Mouse (Mus musculus): ENCODE measurements at regions not wholly inside any gene's neighbourhood (a gene's known extent, or its start where the extent isn't known, plus 50 kb on each side); places are given as distances from the start of the nearest gene placed in this dataset.

DNA sequence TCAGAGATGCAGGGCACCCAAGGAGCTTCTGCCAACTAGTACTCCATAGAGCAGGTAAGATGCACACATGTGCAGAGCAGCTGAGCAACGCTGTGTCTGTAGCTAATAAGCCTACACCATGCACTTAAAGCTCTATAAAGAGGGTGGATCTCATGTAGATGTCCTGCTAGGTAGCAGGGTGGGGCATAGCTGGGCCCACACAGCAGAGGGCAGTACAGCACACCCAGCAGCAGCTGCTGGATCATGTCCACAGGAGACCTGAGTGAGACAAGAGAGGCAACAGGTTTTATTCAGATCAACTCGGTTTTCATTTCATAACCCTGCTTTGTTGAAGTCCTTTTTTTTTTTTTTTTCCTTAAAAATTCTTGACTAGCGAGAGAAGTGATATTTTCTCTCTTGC, 151.5 kb upstream of the Gm10181 start:
- in situ Hi-C loops (cut with MboI; ENCODE audit: unreplicated experiment in 2 of 2), result no loop called here

DNA sequence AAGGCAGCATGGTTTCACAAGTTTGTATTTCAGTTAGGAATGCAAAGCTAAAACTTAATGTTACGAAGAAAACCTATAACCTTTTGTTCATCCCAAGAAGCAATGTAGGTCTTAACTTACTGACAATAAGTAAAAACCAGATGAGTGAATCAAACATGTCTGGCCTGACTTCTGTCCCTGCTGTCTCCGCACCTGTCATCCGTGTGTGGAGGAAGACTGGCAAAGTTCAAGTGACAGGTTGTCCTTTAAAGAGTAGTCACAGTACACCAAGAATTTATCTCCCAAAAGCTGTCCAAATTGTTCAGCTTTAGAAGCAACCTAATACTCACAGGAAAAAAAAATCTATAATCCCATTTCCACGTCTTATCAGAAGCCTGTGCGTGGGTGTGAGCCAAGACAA, 146.3 kb upstream of the Gm10181 start:
- in situ Hi-C loops (cut with MboI; ENCODE audit: unreplicated experiment in 2 of 2), result no loop called here

DNA sequence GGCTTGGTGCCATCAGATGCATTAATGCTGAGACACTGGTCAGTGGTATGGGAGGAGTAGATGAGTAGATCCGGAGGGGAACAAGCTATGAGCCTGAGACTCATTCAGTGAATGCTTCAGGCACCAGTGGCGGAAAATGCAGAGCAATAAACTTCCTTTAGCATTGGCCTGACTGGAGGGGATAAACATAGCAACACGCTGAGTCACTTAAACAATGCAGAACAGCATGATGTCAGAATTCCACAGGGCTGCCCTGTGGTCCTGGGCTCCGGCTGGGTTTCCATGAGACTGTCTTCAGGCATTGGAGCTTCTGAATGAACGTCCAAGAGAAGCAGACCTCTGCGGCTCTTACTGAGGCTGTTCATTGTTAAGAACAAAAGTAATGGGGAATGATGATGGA, 145.4 kb upstream of the Gm10181 start:
- in situ Hi-C loops (cut with MboI; ENCODE audit: unreplicated experiment in 2 of 2), result no loop called here

DNA sequence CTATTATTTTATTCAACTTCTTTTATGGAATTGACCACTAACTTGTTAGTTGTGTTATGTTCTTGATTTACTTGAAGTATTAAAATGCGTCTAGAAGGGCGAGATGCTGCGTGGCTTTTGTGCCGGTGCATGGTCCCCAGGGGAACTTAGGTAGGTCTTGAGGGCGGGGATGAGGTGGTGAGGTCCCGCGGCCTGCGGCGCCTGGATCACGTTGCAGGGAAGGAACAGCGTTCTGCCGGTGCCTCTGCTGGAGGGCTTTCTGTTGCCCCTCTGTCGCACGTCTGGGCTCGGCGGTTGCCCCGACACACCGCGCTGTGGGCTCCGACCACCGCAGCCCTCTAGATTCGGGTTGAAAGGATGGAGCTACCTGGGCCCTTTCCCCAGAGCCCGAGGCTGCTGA, 136.7 kb upstream of the Gm10181 start:
- in situ Hi-C loops (cut with MboI; ENCODE audit: unreplicated experiment in 2 of 2), result no loop called here

DNA sequence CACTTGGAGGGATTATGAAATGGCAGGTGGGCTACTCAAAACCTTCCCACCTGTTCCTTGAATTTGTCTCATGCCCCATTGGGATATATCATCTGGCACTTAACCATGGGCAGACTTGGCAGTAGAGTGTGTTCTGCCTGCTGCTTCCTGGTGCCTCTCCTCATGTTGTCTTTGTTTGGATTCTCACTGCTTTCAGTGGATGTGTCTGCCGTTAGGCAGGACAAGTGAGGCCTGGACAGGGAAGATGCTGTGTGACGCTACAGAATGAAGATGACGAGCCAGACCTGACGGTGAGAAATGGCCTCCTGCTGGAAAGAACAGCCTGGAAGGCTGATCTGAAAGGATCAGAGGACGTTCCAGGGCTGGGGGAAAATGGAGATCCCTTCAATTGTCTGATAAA, 133.6 kb upstream of the Gm10181 start:
- in situ Hi-C loops (cut with MboI; ENCODE audit: unreplicated experiment in 2 of 2), result no loop called here

DNA sequence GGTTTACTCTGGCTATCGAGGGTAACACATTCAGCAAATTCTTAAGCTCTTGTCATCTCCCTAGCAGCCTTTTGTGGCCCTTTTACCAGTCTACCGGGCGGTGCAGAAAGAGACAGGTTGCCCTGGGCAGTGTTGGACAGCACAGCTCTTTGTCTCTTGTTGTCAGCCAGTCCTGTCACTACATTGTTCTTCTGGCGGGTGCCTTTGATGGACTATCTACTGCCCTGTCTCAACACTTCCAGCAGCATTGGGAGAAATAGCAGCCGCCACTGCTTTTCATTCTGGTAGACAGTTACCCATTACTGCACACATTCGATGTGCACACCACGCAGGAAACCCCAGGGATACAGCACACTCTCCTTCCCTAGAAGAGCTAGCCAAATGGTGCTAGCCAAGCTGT, 132.7 kb upstream of the Gm10181 start:
- in situ Hi-C loops (cut with MboI; ENCODE audit: unreplicated experiment in 2 of 2), result no loop called here

DNA sequence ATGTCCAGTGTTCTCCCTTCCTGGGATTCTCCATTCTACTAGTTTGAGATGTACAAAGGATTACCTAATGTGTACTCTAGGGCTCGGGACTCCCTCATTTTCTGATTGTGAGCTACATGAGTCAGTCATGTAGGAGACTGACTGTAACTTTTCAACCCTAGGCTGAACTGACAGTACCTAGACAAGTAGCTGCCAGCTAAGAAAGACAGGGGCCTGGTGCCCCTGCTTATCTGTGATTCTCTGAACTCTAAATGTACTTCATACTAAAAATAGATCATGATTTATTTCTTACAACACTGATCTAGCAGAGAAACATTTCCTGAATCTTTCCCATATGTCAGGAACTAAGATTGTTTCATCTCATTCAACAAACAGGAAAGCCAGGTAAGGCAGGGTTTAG, 125.9 kb upstream of the Gm10181 start:
- in situ Hi-C loops (cut with MboI; ENCODE audit: unreplicated experiment in 2 of 2), result no loop called here

DNA sequence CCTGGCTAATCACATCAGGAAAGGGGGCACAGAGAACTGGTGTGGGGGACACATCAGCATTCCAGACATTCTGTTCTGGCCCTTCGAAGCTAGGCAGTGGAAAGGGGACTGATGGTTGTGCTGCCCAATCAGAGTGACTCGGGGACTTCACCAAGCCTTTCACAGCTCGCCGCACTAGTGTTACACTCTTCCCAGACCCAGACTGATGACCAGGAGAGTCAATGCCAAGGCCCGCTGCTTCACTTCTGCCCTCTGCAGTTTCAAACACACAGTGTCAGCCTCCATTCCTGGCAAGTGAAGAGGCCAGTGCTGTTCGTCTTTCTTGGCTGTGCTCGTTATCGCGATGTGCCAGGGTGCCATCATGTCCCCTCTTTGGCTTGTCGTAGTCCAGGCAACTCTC, 121.7 kb upstream of the Gm10181 start:
- in situ Hi-C loops (cut with MboI; ENCODE audit: unreplicated experiment in 2 of 2), result no loop called here

DNA sequence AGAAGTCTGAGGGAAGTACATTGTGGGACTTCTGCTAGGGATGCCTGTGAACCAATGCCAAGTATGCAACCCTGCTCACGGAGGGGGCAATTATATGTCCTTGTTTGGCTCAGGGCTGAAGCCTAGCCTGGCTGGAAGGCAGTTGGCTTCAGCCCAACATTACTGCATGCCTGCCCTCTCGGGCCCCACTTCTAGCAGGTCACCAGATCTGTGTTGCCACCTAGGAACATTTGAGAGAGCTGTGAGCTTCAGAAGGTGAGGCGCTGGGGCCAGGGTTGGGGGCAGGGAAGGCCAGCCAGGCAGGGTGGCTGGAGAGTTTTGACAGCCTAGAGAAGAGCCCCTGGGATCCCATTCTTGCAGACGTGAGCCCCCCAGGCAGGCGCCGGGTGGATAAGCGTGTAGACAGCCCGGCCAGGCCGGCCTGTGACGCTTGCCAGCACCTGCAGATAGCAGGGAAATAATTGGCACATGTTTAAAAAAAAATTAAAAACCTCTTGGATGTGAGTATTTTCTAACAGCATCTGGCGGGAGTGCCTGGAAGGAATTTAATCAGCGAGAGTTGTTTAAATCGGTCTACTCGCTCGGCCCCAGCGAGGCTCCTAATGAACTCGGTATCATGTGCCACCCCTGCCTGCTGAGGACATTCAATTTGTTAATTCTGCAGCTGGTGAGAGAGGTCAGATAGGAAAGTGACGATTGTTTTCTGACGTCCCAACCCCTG, 115.0 kb upstream of the Gm10181 start:
- in situ Hi-C loops (cut with MboI; ENCODE audit: unreplicated experiment in 2 of 2), result no loop called here

DNA sequence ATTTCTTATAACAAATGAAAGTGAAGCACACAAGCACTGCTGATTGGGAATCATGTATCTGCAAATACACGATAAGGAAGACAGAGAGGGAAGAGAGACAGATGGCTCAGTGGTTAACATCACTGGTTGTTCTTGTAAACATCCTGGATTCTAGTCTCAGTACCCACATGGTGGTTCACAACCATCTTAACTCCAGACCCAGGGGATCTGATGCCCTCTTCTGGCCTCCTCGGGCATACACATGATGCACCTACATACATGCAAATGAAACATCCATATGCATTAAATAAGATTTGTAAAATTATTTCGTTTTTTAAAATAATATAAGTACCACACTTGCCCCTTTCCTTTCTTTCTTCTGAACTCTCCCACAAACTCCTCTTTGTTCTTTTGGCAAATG, 106.4 kb upstream of the Gm10181 start:
- in situ Hi-C loops (cut with MboI; ENCODE audit: unreplicated experiment in 2 of 2), result no loop called here

DNA sequence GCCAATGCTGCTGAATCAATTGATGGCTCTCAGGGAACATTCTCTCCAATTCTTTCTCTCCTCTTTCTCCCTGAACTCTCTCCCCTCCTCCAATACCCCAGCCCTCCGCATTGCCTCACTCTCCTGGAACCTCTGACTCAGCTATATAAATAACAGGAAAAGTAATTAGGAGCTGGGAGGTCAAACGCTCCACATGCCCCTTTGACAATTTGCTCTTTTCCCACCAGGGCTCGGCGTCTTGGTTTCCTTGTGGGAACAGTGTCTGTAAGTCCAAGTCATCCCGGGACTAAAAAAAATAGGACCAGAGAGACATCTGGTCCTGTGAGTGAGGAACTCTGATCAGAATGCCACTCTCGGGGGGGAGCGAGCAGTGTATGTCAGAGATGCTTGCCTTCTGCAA, 94.7 kb upstream of the Gm10181 start:
- in situ Hi-C loops (cut with MboI; ENCODE audit: unreplicated experiment in 2 of 2), result no loop called here

DNA sequence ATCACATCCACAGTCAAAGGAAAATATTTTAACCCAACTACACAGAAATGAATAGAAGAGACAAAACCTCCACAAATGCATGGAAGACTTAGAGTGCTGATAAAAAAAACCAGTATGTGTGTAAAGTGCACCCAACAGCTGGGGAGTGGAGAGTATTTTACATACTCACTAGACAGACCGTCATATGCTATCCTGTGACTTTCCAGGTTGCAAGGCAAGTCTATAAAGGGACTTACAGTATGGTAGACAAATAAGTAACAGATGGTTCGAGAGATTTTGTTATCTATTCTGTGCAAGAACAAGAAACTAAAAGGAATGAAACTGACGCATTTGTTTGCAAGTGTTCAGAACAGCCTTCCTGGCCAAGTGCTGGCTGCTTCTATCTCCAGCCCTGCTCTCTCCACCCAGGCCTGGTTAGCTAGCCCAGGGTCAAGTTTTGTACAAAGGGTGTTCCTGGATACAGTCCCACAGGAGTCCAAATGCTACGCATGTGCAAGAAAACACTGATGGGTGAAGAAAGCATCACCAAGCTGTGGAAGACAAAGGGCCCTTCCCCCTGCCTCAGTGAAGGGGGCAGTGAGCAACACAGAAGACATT, 68.0 kb upstream of the Gm10181 start:
- in situ Hi-C loops (cut with MboI; ENCODE audit: unreplicated experiment in 2 of 2), result loop anchor here in 1 of 2 experiments (10.0 kb wide), 1 partner anchor 896 kb away; no protein-coding TSS in a partner anchor

DNA sequence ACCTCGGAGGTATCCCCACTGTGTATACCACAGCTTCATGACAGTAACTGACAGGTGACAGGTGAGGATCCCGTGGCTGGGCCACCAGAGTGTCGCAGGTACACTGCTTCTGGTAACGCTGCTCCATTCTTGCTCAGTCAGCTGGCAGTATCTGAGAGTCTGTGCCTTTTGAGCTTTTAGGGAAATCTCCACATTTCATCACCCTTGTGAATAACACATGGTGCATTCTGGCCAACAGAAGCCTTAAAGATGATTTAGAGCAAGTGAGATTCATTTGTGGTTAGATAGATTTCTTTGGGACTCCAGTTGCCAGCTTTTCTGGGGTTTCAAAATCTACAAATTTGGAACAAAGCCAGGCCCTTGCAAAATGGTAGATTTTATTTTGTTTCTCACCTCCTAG, 66.8 kb upstream of the Gm10181 start:
- in situ Hi-C loops (cut with MboI; ENCODE audit: unreplicated experiment in 2 of 2), result loop anchor here in 1 of 2 experiments (10.0 kb wide), 1 partner anchor 898 kb away; no protein-coding TSS in a partner anchor

DNA sequence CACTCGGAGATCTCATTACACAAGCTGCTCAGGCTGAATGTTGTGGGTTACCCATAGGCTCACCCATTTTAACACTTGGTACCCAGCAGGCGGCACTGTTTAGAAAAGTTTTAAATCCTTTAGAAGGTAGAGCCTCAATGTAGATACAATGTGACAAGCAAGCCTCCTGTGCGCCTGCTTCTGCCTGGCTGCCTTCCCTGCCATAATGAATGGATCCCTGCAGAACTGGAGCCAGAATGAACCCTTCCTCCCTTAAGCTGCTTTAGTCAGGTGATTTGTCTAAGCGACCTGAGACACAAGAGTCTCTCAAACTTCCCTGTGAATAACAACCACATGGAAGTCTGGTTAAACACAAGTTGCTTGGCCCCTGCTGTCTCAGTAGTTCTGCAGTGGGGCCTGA, 64.7 kb upstream of the Gm10181 start:
- in situ Hi-C loops (cut with MboI; ENCODE audit: unreplicated experiment in 2 of 2), result loop anchor here in 1 of 2 experiments (10.0 kb wide), 1 partner anchor 900 kb away; no protein-coding TSS in a partner anchor

DNA sequence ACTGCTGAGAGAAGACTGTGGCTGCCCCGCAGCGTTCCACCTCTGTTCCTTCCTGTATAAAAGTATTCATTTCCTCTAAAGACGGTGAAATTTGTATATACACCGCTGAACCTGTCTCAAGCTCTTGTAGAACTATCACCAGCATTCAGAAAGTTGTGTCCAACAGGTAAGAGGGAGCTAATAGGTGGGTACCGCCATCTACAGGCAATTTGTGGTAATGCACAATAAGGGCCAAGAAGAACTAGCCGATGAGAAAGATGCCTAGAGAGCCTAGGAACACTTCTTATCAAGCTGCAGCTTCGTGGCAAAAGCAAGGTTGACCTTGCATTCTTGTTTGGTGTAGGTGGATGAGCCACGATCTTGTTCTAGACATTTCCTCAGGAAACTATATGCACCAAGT, 61.6 kb upstream of the Gm10181 start:
- in situ Hi-C loops (cut with MboI; ENCODE audit: unreplicated experiment in 2 of 2), result loop anchor here (10.0 to 25.0 kb wide), 3 partner anchors 890 to 1440 kb away; no protein-coding TSS in a partner anchor

DNA sequence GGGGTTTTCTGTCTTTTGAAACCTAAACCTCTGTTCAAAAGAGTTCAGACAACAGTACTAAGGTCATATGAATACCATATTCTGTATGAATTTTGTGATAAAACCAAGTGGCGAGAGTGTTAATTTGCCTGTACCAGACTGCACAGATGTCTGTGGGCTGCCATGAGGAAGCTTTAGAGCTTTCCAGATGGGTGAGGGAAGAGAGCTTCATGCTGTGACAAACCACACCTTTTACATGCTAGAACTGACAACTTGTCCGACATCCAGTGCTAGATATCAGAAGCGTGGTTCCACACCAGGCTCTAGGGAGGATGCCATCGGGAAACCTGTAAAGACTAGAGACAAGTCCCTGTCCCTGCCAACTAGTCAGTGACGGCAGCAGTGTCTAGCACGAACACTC, 60.9 kb upstream of the Gm10181 start:
- in situ Hi-C loops (cut with MboI; ENCODE audit: unreplicated experiment in 2 of 2), result loop anchor here (10.0 to 25.0 kb wide), 3 partner anchors 891 to 1441 kb away; no protein-coding TSS in a partner anchor

DNA sequence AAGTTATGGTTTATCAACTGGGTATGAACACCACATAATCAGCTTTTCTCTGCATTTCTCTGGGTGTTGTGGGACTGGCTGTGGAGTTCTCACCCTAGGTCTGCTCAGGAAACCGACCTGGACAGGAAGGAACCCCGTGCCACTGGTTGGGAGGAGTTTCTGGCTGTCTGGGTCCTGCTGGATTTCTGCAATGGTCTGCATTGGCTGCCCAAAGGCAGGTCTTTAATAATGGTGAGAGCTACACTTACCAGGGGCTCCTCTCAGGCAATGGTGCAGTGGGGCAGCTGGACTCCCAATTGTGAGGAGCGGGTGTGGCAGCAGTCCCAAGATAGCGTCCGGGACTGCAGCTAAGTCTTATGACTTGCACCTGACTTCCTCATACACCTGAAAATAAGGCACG, 57.8 kb upstream of the Gm10181 start:
- in situ Hi-C loops (cut with MboI; ENCODE audit: unreplicated experiment in 2 of 2), result loop anchor here (10.0 to 25.0 kb wide), 4 partner anchors 337 to 1444 kb away; partner anchors contain the start of gene Dpy19l2 (in 1 of the 2)

Data from v-Abl transformed pro-B cells (cell line).